Mouse (Mus musculus): ENCODE data around the gene Kri1. TPM values are rescaled to one million over a fixed set of nuclear protein-coding genes. Genes with fewer than 3 reads are reported as not detected.

Kri1 gene
- polyA plus RNA-seq, 2 experiments = 13.7 to 43.2 TPM

- no peak for TF ChIP-seq POLR2A (IDR thresholded peaks at IDR 0.05; ENCODE audit: borderline replicate concordance, extremely low read depth, insufficient read depth, insufficient read length)
- ATAC-seq (ENCODE audit: low FRiP score, low read depth) (peak; percentile 35), DNase-seq (ENCODE audit: low spot score) (peak; percentile 57)
- H3K27ac ChIP-seq (replicated peaks; ENCODE audit: low read depth, low read length) = peak overlapping the region; percentile 95
- 1% methylated on average over 19 of the region's 31 CpGs for WGBS
- peak overlapping the region; percentile 57 for H3K4me2 ChIP-seq (replicated peaks; ENCODE audit: low read depth, low read length, severe bottlenecking)
- H3K4me3 ChIP-seq (replicated peaks; ENCODE audit: low read length) = peak overlapping the region; percentile 90
- peaks cover 11% of the 10 kb centered on the region for H3K4me1 ChIP-seq (ENCODE audit: control insufficient read depth, insufficient read depth, low read length)
- H3K27me3 ChIP-seq (ENCODE audit: control insufficient read depth, insufficient read depth, low read length) = peaks cover 11% of the 10 kb centered on the region
- peaks cover 37% of the 10 kb centered on the region for H3K36me3 ChIP-seq (ENCODE audit: control insufficient read depth, insufficient read depth, low read length)
- peak overlapping the region; percentile 97 for H3K9ac ChIP-seq (ENCODE audit: low read depth, low read length, severe bottlenecking)
- no peaks in the 10 kb centered on the region for H3K9me3 ChIP-seq (ENCODE audit: control insufficient read depth, low read length)
These were observed 49.6 kb downstream of the Kri1 start for GRCm38 (mm10) chr9:21238004-21238732.

DNA sequence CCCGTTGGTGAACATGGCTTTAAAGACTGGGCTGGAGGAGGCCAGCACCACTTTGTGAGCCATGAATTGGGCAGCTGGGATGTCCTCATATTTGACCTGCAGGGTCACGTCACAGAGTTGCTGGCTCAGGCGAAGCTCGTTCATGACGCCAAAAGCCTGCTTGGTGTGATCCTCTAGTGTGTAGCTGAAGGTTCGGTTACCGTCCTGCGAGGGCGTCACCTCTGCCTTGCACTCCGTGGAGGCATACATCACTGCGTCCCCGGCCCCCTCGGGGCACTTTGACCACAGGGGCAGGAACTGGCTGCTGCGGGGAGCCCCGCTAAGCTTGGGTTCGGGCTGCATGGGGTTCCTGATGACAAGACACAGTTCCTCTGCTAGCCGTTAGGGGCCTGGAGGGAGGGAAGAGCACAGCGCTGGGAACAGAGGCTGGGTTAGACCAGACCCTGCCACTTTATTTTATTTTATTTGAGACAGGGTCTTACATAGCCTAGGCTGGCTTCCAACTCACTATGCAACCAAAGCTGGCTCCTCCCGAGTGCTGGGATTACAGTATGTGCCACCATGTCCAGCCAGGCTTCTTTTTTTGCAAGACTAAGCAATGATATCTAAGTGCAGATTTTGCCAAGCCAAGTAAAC, 50.3 kb downstream of the Kri1 start:
- WGBS = 14% methylated on average over 19 of the region's 19 CpGs
- peak; percentile 31 for ATAC-seq (ENCODE audit: low FRiP score, low read depth)

GRCm38 (mm10) chr9:21236991-21237367, 50.8 kb downstream of the Kri1 start:
- no peak for ATAC-seq (ENCODE audit: low FRiP score, low read depth)
- DNase-seq (ENCODE audit: low spot score) = no peak
- Histone ChIP-seq H3K4me3 (replicated peaks; ENCODE audit: low read length) (peak overlapping the region; percentile 90), H3K27me3 (ENCODE audit: control insufficient read depth, insufficient read depth, low read length) (0 out of 2 replicates have a peak, but pooled peaks cover under 1% of the 10 kb centered on the region), H3K9me3 (ENCODE audit: control insufficient read depth, low read length) (no peaks in the 10 kb centered on the region), H3K36me3 (ENCODE audit: control insufficient read depth, insufficient read depth, low read length) (peaks cover 49% of the 10 kb centered on the region), H3K27ac (replicated peaks; ENCODE audit: low read depth, low read length) (peak overlapping the region; percentile 95), H3K4me2 (replicated peaks; ENCODE audit: low read depth, low read length, severe bottlenecking) (peak overlapping the region; percentile 57), H3K4me1 (ENCODE audit: control insufficient read depth, insufficient read depth, low read length) (peaks cover 11% of the 10 kb centered on the region), H3K9ac (ENCODE audit: low read depth, low read length, severe bottlenecking) (peak overlapping the region; percentile 97)
- TF ChIP-seq POLR2A (IDR thresholded peaks at IDR 0.05; ENCODE audit: borderline replicate concordance, extremely low read depth, insufficient read depth, insufficient read length) = no peak
- WGBS = 83% methylated on average over 25 of the region's 25 CpGs

More for the DNA sequence above, 50.3 kb downstream of the Kri1 start:
- H3K4me1 ChIP-seq (ENCODE audit: control insufficient read depth, insufficient read depth, low read length) = peaks cover 11% of the 10 kb centered on the region
- DNase-seq (ENCODE audit: low spot score) = no peak
- 0 out of 2 replicates have a peak, but pooled peaks cover 4% of the 10 kb centered on the region for H3K27me3 ChIP-seq (ENCODE audit: control insufficient read depth, insufficient read depth, low read length)
- no peaks in the 10 kb centered on the region for H3K9me3 ChIP-seq (ENCODE audit: control insufficient read depth, low read length)
- H3K9ac ChIP-seq (ENCODE audit: low read depth, low read length, severe bottlenecking) = peak overlapping the region; percentile 97
- H3K4me3 ChIP-seq (replicated peaks; ENCODE audit: low read length) = peak overlapping the region; percentile 90
- peak overlapping the region; percentile 57 for H3K4me2 ChIP-seq (replicated peaks; ENCODE audit: low read depth, low read length, severe bottlenecking)
- peaks cover 44% of the 10 kb centered on the region for H3K36me3 ChIP-seq (ENCODE audit: control insufficient read depth, insufficient read depth, low read length)
- peak overlapping the region; percentile 95 for H3K27ac ChIP-seq (replicated peaks; ENCODE audit: low read depth, low read length)
- no peak for TF ChIP-seq POLR2A (IDR thresholded peaks at IDR 0.05; ENCODE audit: borderline replicate concordance, extremely low read depth, insufficient read depth, insufficient read length)

GRCm38 (mm10) chr9:21235341-21235740, 52.4 kb downstream of the Kri1 start:
- no peak for TF ChIP-seq POLR2A (IDR thresholded peaks at IDR 0.05; ENCODE audit: borderline replicate concordance, extremely low read depth, insufficient read depth, insufficient read length)
- Histone ChIP-seq H3K27ac (replicated peaks; ENCODE audit: low read depth, low read length) (no peak overlapping the region), H3K4me3 (replicated peaks; ENCODE audit: low read length) (no peak overlapping the region), H3K36me3 (ENCODE audit: control insufficient read depth, insufficient read depth, low read length) (peaks cover 65% of the 10 kb centered on the region), H3K27me3 (ENCODE audit: control insufficient read depth, insufficient read depth, low read length) (no peaks in the 10 kb centered on the region), H3K9me3 (ENCODE audit: control insufficient read depth, low read length) (no peaks in the 10 kb centered on the region), H3K4me2 (replicated peaks; ENCODE audit: low read depth, low read length, severe bottlenecking) (no peak overlapping the region), H3K9ac (ENCODE audit: low read depth, low read length, severe bottlenecking) (no peak overlapping the region), H3K4me1 (ENCODE audit: control insufficient read depth, insufficient read depth, low read length) (peaks cover 11% of the 10 kb centered on the region)
- DNase-seq (ENCODE audit: low spot score) (no peak), ATAC-seq (ENCODE audit: low FRiP score, low read depth) (no peak)
- WGBS = 85% methylated on average over 4 of the region's 4 CpGs

- H3K27ac ChIP-seq (replicated peaks; ENCODE audit: low read depth, low read length) = no peak overlapping the region
- no peak overlapping the region for H3K4me3 ChIP-seq (replicated peaks; ENCODE audit: low read length)
- no peaks in the 10 kb centered on the region for H3K9me3 ChIP-seq (ENCODE audit: control insufficient read depth, low read length)
- H3K4me1 ChIP-seq (ENCODE audit: control insufficient read depth, insufficient read depth, low read length) = peaks cover 11% of the 10 kb centered on the region
- no peak overlapping the region for H3K4me2 ChIP-seq (replicated peaks; ENCODE audit: low read depth, low read length, severe bottlenecking)
- WGBS = 84% methylated on average over 28 of the region's 28 CpGs
- peaks cover 79% of the 10 kb centered on the region for H3K36me3 ChIP-seq (ENCODE audit: control insufficient read depth, insufficient read depth, low read length)
- H3K9ac ChIP-seq (ENCODE audit: low read depth, low read length, severe bottlenecking) = no peak overlapping the region
- DNase-seq (ENCODE audit: low spot score) = no peak
- no peak for TF ChIP-seq POLR2A (IDR thresholded peaks at IDR 0.05; ENCODE audit: borderline replicate concordance, extremely low read depth, insufficient read depth, insufficient read length)
- no peaks in the 10 kb centered on the region for H3K27me3 ChIP-seq (ENCODE audit: control insufficient read depth, insufficient read depth, low read length)
- ATAC-seq (ENCODE audit: low FRiP score, low read depth) = no peak
These were observed 54.0 kb downstream of the Kri1 start for GRCm38 (mm10) chr9:21233805-21234204.

Data from limb, embryonic 14.5 days (tissue).